In the genomic region with DNA sequence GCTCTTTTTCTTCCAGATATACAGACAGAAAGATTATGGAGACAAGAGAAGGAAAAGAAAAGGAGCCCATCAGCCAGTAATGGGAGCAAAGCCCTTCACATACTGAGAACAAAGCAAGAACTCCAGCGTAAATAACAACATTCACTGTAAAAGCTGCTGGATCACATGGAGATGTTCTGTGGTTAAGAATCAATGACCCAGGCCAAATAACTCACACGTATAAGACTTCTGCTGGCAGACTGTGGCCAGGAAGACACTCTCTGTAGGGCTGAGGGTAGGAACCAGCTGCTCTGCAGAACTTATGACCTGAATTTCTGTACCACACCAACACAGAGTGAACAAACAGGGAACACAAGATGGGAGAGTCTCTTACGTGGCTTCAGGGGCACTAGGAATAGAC, we compare ENCODE assay signal across 16 mouse cellular contexts.
"Had no signal": no experiment of that assay in that cellular context is flagged by ENCODE, and none has a peak within 500 bp of the region (broad histone marks: within the 10 kb centered on the region; RNA-seq: fewer than 3 reads in every experiment).

No protein-coding gene starts in this region.

- H3K4me3 ChIP-seq: neural tube, embryonic 12.5 days; neural tube, embryonic 13.5 days; neural tube, embryonic 15.5 days; stomach, embryonic 15.5 days had no signal

- H3K27me3 ChIP-seq: neural tube, embryonic 12.5 days; neural tube, embryonic 13.5 days; neural tube, embryonic 15.5 days; stomach, embryonic 15.5 days had no signal

- H3K27ac ChIP-seq: neural tube, embryonic 12.5 days; neural tube, embryonic 13.5 days; neural tube, embryonic 15.5 days; stomach, embryonic 15.5 days; stomach, postnatal 0 days had no signal

- DNase-seq: right cerebral cortex, adult 18-20 months; right cerebral cortex, postnatal 14 days; right cerebral cortex, postnatal 25 days; right cerebral cortex, postnatal 4 days; spleen, adult 18-20 months; thymus, adult 18-20 months; thymus, adult 2 months; thymus, postnatal 14 days; thymus, postnatal 25 days; thymus, postnatal 36 days; thymus, postnatal 4 days had no signal
